32 mouse cellular contexts compared by ENCODE assay signal in genomic region chr12:104061862-104062261, GRCm38 (mm10). TPM values are rescaled to one million over a fixed set of nuclear protein-coding genes. Genes with fewer than 3 reads are reported as not detected.
DNase-seq lines count a peak whose midpoint lies in the region; ATAC-seq lines count a peak whose summit lies in the region.
"Had no signal": no experiment of that assay in that cellular context is flagged by ENCODE, and none has a peak within 500 bp of the region (broad histone marks: within the 10 kb centered on the region; RNA-seq: fewer than 3 reads in every experiment).

No protein-coding gene starts in this region.

- DNase-seq in spleen, postnatal 36 days (ENCODE audit: low spot score in 2 of 2) = peak; percentile 13 to 42
- DNase-seq in spleen, postnatal 10 days (ENCODE audit: low spot score in 2 of 2) = no peak
- no peak for DNase-seq in retina, embryonic 14.5 days (ENCODE audit: low spot score)
- DNase-seq in cerebellum, adult 11-12 months = no peak
- DNase-seq in embryo, embryonic 9.5 days (ENCODE audit: extremely low spot score) = no peak
- DNase-seq: adrenal gland, adult 2 months; cerebellum, adult 9-10 months; forebrain, postnatal 0 days; heart, postnatal 10 days; lung, adult 18-20 months; lung, postnatal 36 days; right cerebral cortex, postnatal 4 days; thymus, adult 18-20 months; thymus, postnatal 4 days had no signal

- peak; percentile 81 for ATAC-seq in activated CD4-positive, CD25-positive, alpha-beta regulatory T cell, adult 4 months
- peak; percentile 52 for ATAC-seq in megakaryocyte, adult 5-6 weeks (ENCODE audit: poor library complexity, severe bottlenecking)
- ATAC-seq in erythroid progenitor cell, adult 5-6 weeks (replicated peaks; ENCODE audit: low FRiP score, poor library complexity, severe bottlenecking) = no peak
- ATAC-seq: forebrain, postnatal 0 days; intestine, embryonic 15.5 days had no signal

RNA-seq across cellular contexts. Expression of gene Serpina12, which starts 17.6 kb away (rescaled TPM):
- not detected for polyA plus RNA-seq in activated CD4-positive, CD25-positive, alpha-beta regulatory T cell, adult 4 months (2017; shearing (Covaris generic))
- total RNA-seq in megakaryocyte, adult 5-6 weeks (2015) = 0.05 and 0.07 TPM in 2 replicates
- total RNA-seq in megakaryocyte, adult 5-6 weeks (2017) = not detected in 2 replicates
- total RNA-seq in erythroid progenitor cell, adult 5-6 weeks (2015; ENCODE audit: low replicate concordance) = not detected in 2 replicates
- total RNA-seq in erythroid progenitor cell, adult 5-6 weeks (2017; ENCODE audit: low replicate concordance) = not detected in 2 replicates
- total RNA-seq: forebrain, postnatal 0 days; gastrocnemius, adult 18-20 months; gastrocnemius, postnatal 4 days; heart, postnatal 10 days; layer of hippocampus, postnatal 10 days; left cerebral cortex, adult 8-10 months had no signal
- polyA plus RNA-seq: embryonic facial prominence, embryonic 14.5 days; forebrain, postnatal 0 days; heart, embryonic 10.5 days; hindbrain, embryonic 12.5 days; intestine, embryonic 15.5 days; kidney, embryonic 15.5 days; limb, embryonic 11.5 days; liver, embryonic 11.5 days; midbrain, embryonic 10.5 days; neural tube, embryonic 14.5 days; stomach, embryonic 14.5 days had no signal

RNA-seq across cellular contexts. Expression of gene Serpina5, which starts 39.1 kb away (rescaled TPM):
- not detected for polyA plus RNA-seq in activated CD4-positive, CD25-positive, alpha-beta regulatory T cell, adult 4 months (2017; shearing (Covaris generic))
- total RNA-seq in megakaryocyte, adult 5-6 weeks (2015) = not detected in 2 replicates
- not detected in 2 replicates for total RNA-seq in megakaryocyte, adult 5-6 weeks (2017)
- total RNA-seq in erythroid progenitor cell, adult 5-6 weeks (2015; ENCODE audit: low replicate concordance) = not detected in 2 replicates
- total RNA-seq in erythroid progenitor cell, adult 5-6 weeks (2017; ENCODE audit: low replicate concordance) = not detected in 2 replicates
- total RNA-seq: forebrain, postnatal 0 days; gastrocnemius, adult 18-20 months; gastrocnemius, postnatal 4 days; heart, postnatal 10 days; layer of hippocampus, postnatal 10 days; left cerebral cortex, adult 8-10 months had no signal
- polyA plus RNA-seq: adrenal gland, adult 2 months; embryonic facial prominence, embryonic 14.5 days; forebrain, postnatal 0 days; hindbrain, embryonic 12.5 days; intestine, embryonic 15.5 days; kidney, embryonic 15.5 days; large intestine, adult 2 months; limb, embryonic 11.5 days; liver, embryonic 11.5 days; midbrain, embryonic 10.5 days; neural tube, embryonic 14.5 days; stomach, embryonic 14.5 days had no signal

RNA-seq across cellular contexts. Expression of gene Serpina9, which starts 48.3 kb away (rescaled TPM):
- 1 to 10 TPM; 1.1 to 1.3 TPM for polyA plus RNA-seq in activated CD4-positive, CD25-positive, alpha-beta regulatory T cell, adult 4 months (2017; shearing (Covaris generic))
- not detected in 2 replicates for total RNA-seq in megakaryocyte, adult 5-6 weeks (2015)
- total RNA-seq in megakaryocyte, adult 5-6 weeks (2017) = not detected in 2 replicates
- not detected in 2 replicates for total RNA-seq in erythroid progenitor cell, adult 5-6 weeks (2015; ENCODE audit: low replicate concordance)
- total RNA-seq in erythroid progenitor cell, adult 5-6 weeks (2017; ENCODE audit: low replicate concordance) = not detected in 2 replicates
- total RNA-seq: adrenal gland, adult 2 months; gastrocnemius, adult 18-20 months; gastrocnemius, postnatal 4 days; heart, postnatal 10 days had no signal
- polyA plus RNA-seq: adrenal gland, adult 2 months; intestine, embryonic 15.5 days; kidney, embryonic 15.5 days; limb, embryonic 11.5 days; liver, embryonic 11.5 days; midbrain, embryonic 10.5 days; neural tube, embryonic 14.5 days; stomach, embryonic 14.5 days had no signal

RNA-seq across cellular contexts. Expression of gene Serpina3a, which starts 50.7 kb away (rescaled TPM):
- polyA plus RNA-seq in activated CD4-positive, CD25-positive, alpha-beta regulatory T cell, adult 4 months (2017; shearing (Covaris generic)) = not detected
- not detected in 2 replicates for total RNA-seq in megakaryocyte, adult 5-6 weeks (2015)
- not detected in 2 replicates for total RNA-seq in megakaryocyte, adult 5-6 weeks (2017)
- not detected in 2 replicates for total RNA-seq in erythroid progenitor cell, adult 5-6 weeks (2015; ENCODE audit: low replicate concordance)
- not detected in 2 replicates for total RNA-seq in erythroid progenitor cell, adult 5-6 weeks (2017; ENCODE audit: low replicate concordance)
- total RNA-seq: adrenal gland, adult 2 months; forebrain, postnatal 0 days; gastrocnemius, adult 18-20 months; gastrocnemius, postnatal 4 days; heart, postnatal 10 days; layer of hippocampus, postnatal 10 days; left cerebral cortex, adult 8-10 months had no signal
- polyA plus RNA-seq: adrenal gland, adult 2 months; embryonic facial prominence, embryonic 14.5 days; forebrain, postnatal 0 days; heart, embryonic 10.5 days; hindbrain, embryonic 12.5 days; intestine, embryonic 15.5 days; kidney, embryonic 15.5 days; large intestine, adult 2 months; limb, embryonic 11.5 days; liver, embryonic 11.5 days; midbrain, embryonic 10.5 days; neural tube, embryonic 14.5 days; stomach, embryonic 14.5 days had no signal

Comparison
In these comparisons a context has a peak if more than half of its experiments do, and no peak if none do; other contexts are left out.
1. DNase-seq: peak in spleen, postnatal 36 days (2 of 2); none in spleen, postnatal 10 days (0 of 2), retina, embryonic 14.5 days (single experiment), cerebellum, adult 11-12 months (single experiment) and embryo, embryonic 9.5 days (single experiment).